Comparison of ENCODE assay signal across 8 mouse cellular contexts in genomic region chr16:10489483-10489882, GRCm38 (mm10). TPM values are rescaled to one million over a fixed set of nuclear protein-coding genes. Genes with fewer than 3 reads are reported as not detected.
DNase-seq lines count a peak whose midpoint lies in the region; ATAC-seq and TF ChIP-seq lines count a peak whose summit lies in the region.
"Had no signal": no experiment of that assay in that cellular context is flagged by ENCODE, and none has a peak within 500 bp of the region (broad histone marks: within the 10 kb centered on the region; RNA-seq: fewer than 3 reads in every experiment).

No protein-coding gene starts in this region.

- H3K27me3 ChIP-seq in forebrain, postnatal 0 days (ENCODE audit: insufficient read depth, low read length): no peaks in the 10 kb centered on the region
- H3K27me3 ChIP-seq in liver, embryonic 12.5 days (replicated peaks): peaks cover 33% of the 10 kb centered on the region

- H3K4me1 ChIP-seq in forebrain, postnatal 0 days (ENCODE audit: insufficient read depth): no peaks in the 10 kb centered on the region
- H3K4me1 ChIP-seq in liver, embryonic 12.5 days: no peaks in the 10 kb centered on the region

- no peak for TF ChIP-seq CTCF in forebrain, postnatal 0 days (IDR thresholded peaks at IDR 0.05; ENCODE audit: low read depth)

- H3K9ac ChIP-seq in forebrain, postnatal 0 days: no peak overlapping the region
- H3K9ac ChIP-seq in liver, embryonic 12.5 days: no peak overlapping the region

- H3K4me3 ChIP-seq in forebrain, postnatal 0 days (ENCODE audit: low read depth, low read length): no peak overlapping the region
- H3K4me3 ChIP-seq in liver, embryonic 12.5 days: no peak overlapping the region

- DNase-seq in spleen, postnatal 36 days (ENCODE audit: low spot score in 2 of 2): peak; percentile 38 to 49
- DNase-seq in spleen, postnatal 14 days (ENCODE audit: low spot score in 2 of 2): no peak
- no peak for DNase-seq in forebrain, postnatal 0 days
- no peak for DNase-seq in testis, postnatal 14 days (ENCODE audit: low spot score)
- no peak for DNase-seq in frontal cortex, postnatal 14 days (ENCODE audit: low spot score in 2 of 2)
- DNase-seq in layer of hippocampus, adult 18-20 months (ENCODE audit: low spot score in 2 of 2): no peak
- DNase-seq: right cerebral cortex, postnatal 14 days had no signal

- H3K4me2 ChIP-seq in forebrain, postnatal 0 days (ENCODE audit: low read depth): peak overlapping the region; percentile 23
- H3K4me2 ChIP-seq in liver, embryonic 12.5 days: peak overlapping the region; percentile 37

- ATAC-seq in forebrain, postnatal 0 days: no peak
- ATAC-seq in liver, embryonic 12.5 days: no peak

- no peak overlapping the region for H3K27ac ChIP-seq in forebrain, postnatal 0 days (ENCODE audit: low read depth, low read length)
- H3K27ac ChIP-seq in liver, embryonic 12.5 days: no peak overlapping the region

- WGBS in forebrain, postnatal 0 days: 12% methylated on average over 9 of the region's 9 CpGs
- 7% methylated on average over 9 of the region's 9 CpGs for WGBS in liver, embryonic 12.5 days (ENCODE audit: insufficient replicate concordance)

- H3K36me3 ChIP-seq in forebrain, postnatal 0 days (ENCODE audit: insufficient read depth): no peaks in the 10 kb centered on the region
- H3K36me3 ChIP-seq in liver, embryonic 12.5 days: no peaks in the 10 kb centered on the region

- H3K9me3 ChIP-seq in forebrain, postnatal 0 days (ENCODE audit: low read length): no peaks in the 10 kb centered on the region
- H3K9me3 ChIP-seq in liver, embryonic 12.5 days (replicated peaks): no peaks in the 10 kb centered on the region

RNA-seq across cellular contexts. Expression of gene Ciita, which starts 9.6 kb away (rescaled TPM):
- total RNA-seq in forebrain, postnatal 0 days (2014; rRNA removed): not detected in 2 replicates
- 0.06 and 0.10 TPM in 2 replicates for polyA plus RNA-seq in forebrain, postnatal 0 days (2015; fragmentation: Nextera tagmentation; extraction: Ambion mirVana)
- polyA plus RNA-seq in liver, embryonic 12.5 days (2016; fragmentation: Nextera tagmentation; extraction: Ambion mirVana): 0.13 TPM in 1 of 2 replicates, not detected in the other
- total RNA-seq in layer of hippocampus, adult 18-20 months (2021): under 1 TPM in 1 of 2 experiments, not detected in 1; 0.08 TPM

RNA-seq across cellular contexts. Expression of gene Tvp23a, which starts 42.3 kb away (rescaled TPM):
- total RNA-seq in forebrain, postnatal 0 days (2014; rRNA removed): 61.9 and 78.1 TPM in 2 replicates
- 37.6 and 46.3 TPM in 2 replicates for polyA plus RNA-seq in forebrain, postnatal 0 days (2015; fragmentation: Nextera tagmentation; extraction: Ambion mirVana)
- 1.7 and 1.8 TPM in 2 replicates for polyA plus RNA-seq in liver, embryonic 12.5 days (2016; fragmentation: Nextera tagmentation; extraction: Ambion mirVana)
- total RNA-seq in layer of hippocampus, adult 18-20 months (2021): 10 to 100 TPM; 22.0 to 25.6 TPM

RNA-seq across cellular contexts. Expression of gene Dexi, which starts 53.4 kb away (rescaled TPM):
- total RNA-seq in forebrain, postnatal 0 days (2014; rRNA removed): 23.9 and 24.6 TPM in 2 replicates
- 16.1 and 16.2 TPM in 2 replicates for polyA plus RNA-seq in forebrain, postnatal 0 days (2015; fragmentation: Nextera tagmentation; extraction: Ambion mirVana)
- polyA plus RNA-seq in liver, embryonic 12.5 days (2016; fragmentation: Nextera tagmentation; extraction: Ambion mirVana): 7.6 and 7.8 TPM in 2 replicates
- total RNA-seq in layer of hippocampus, adult 18-20 months (2021): 10 to 100 TPM; 62.8 to 67.7 TPM

RNA-seq across cellular contexts. Expression of gene Clec16a, which starts 55.7 kb away (rescaled TPM):
- total RNA-seq in forebrain, postnatal 0 days (2014; rRNA removed): 43.5 and 52.3 TPM in 2 replicates
- 47.6 and 65.8 TPM in 2 replicates for polyA plus RNA-seq in forebrain, postnatal 0 days (2015; fragmentation: Nextera tagmentation; extraction: Ambion mirVana)
- 15.7 and 17.3 TPM in 2 replicates for polyA plus RNA-seq in liver, embryonic 12.5 days (2016; fragmentation: Nextera tagmentation; extraction: Ambion mirVana)
- 10 to 100 TPM; 93.0 to 95.7 TPM for total RNA-seq in layer of hippocampus, adult 18-20 months (2021)

Comparison
In these comparisons a context has a peak if more than half of its experiments do, and no peak if none do; other contexts are left out.
1. DNase-seq: peak in spleen, postnatal 36 days (2 of 2); none in spleen, postnatal 14 days (0 of 2), forebrain, postnatal 0 days (single experiment), testis, postnatal 14 days (single experiment), frontal cortex, postnatal 14 days (0 of 2) and layer of hippocampus, adult 18-20 months (0 of 2).